Mouse (Mus musculus): ENCODE measurements around the gene Calb2. TPM values are rescaled to one million over a fixed set of nuclear protein-coding genes. Genes with fewer than 3 reads are reported as not detected.

The Calb2 gene
- not detected for polyA plus RNA-seq (2014; fragmentation: Illumina TruSeq; extraction: RNeasy Lipid Tissue Mini Kit (QIAGEN cat#74804))

GRCm38 (mm10) chr8:110168046-110168445 lies at the start of gene Calb2:
TSS of gene Calb2 (minus strand) at chr8:110168210.

DNA sequence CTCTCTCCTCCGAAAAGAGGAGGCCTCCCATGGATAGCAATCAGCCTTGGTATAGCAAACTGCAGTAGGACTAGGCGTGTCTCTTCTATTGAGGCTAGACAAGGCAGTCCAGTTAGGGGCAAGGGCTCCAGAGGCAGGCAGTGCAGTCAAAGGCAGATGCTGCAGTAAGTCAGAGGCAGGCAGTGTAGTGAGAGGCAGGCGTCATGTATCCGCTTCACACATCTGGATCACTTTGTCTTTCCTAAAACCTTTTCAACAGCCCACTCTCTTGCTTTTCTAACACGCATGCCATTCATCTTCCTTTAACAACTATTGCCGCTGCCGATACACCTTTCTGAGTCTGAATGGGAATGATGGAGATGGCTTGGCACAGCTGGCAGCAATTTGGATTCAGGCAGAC lies 47.4 kb upstream of the Calb2 start, which contains the start of gene Cmtr2:
Cmtr2 (plus strand) TSS at position 301 of the 400 bp plus-strand sequence.

GRCm38 (mm10) chr8:110102653-110103052 lies 65.4 kb downstream of the Calb2 start, which contains the start of gene Gm17720:
TSS of gene Gm17720 (minus strand) at chr8:110102753.

GRCm38 (mm10) chr8:110100907-110101306 lies 67.1 kb downstream of the Calb2 start, which contains the start of gene Gm21964:
TSS of gene Gm21964 (plus strand) at chr8:110101207.

Other genes starting within 250 kb of the Calb2 start
- 1.3 TPM for gene Marveld3, start 206.0 kb downstream of the Calb2 start, polyA plus RNA-seq (2014; fragmentation: Illumina TruSeq; extraction: RNeasy Lipid Tissue Mini Kit (QIAGEN cat#74804))
- gene Tat, start 177.8 kb downstream of the Calb2 start, polyA plus RNA-seq (2014; fragmentation: Illumina TruSeq; extraction: RNeasy Lipid Tissue Mini Kit (QIAGEN cat#74804)) = not detected
- gene Chst4, start 128.5 kb downstream of the Calb2 start, polyA plus RNA-seq (2014; fragmentation: Illumina TruSeq; extraction: RNeasy Lipid Tissue Mini Kit (QIAGEN cat#74804)) = 2.6 TPM
- 14.8 TPM for gene Zfp612, start 88.5 kb downstream of the Calb2 start, polyA plus RNA-seq (2014; fragmentation: Illumina TruSeq; extraction: RNeasy Lipid Tissue Mini Kit (QIAGEN cat#74804))
- not detected for gene Gm21964, start 67.0 kb downstream of the Calb2 start, polyA plus RNA-seq (2014; fragmentation: Illumina TruSeq; extraction: RNeasy Lipid Tissue Mini Kit (QIAGEN cat#74804))
- not detected for gene Gm17720, start 65.5 kb downstream of the Calb2 start, polyA plus RNA-seq (2014; fragmentation: Illumina TruSeq; extraction: RNeasy Lipid Tissue Mini Kit (QIAGEN cat#74804))
- 14.2 TPM for gene Cmtr2, start 47.5 kb upstream of the Calb2 start, polyA plus RNA-seq (2014; fragmentation: Illumina TruSeq; extraction: RNeasy Lipid Tissue Mini Kit (QIAGEN cat#74804))
- 1.6 TPM for gene Hydin, start 98.8 kb upstream of the Calb2 start, polyA plus RNA-seq (2014; fragmentation: Illumina TruSeq; extraction: RNeasy Lipid Tissue Mini Kit (QIAGEN cat#74804))